Mouse (Mus musculus) cortical plate, adult 2 months (tissue): ENCODE results near the gene Olfr221. TPM values are rescaled to one million over a fixed set of nuclear protein-coding genes. Genes with fewer than 3 reads are reported as not detected.

Experiments
- H3K27ac ChIP-seq: fragments of 200-500 bp; 2 replicates; pipeline ENCODE4 v1.5.1; 2012; ENCODE audit warnings: low read length, control low read depth, inconsistent platforms; ENCODE audit not compliant: insufficient read depth
- H3K4me1 ChIP-seq: fragments of 200-500 bp; 2 replicates; pipeline ENCODE4 v1.6.1; 2011; ENCODE audit warnings: low read length; ENCODE audit not compliant: control insufficient read depth, insufficient read depth
- H3K4me3 ChIP-seq: fragments of 200-500 bp; 2 replicates; pipeline ENCODE4 v1.5.1; 2011; ENCODE audit warnings: mild to moderate bottlenecking, low read length, control low read depth; ENCODE audit not compliant: insufficient read depth
- CTCF ChIP-seq: fragments of 200-500 bp; IDR thresholded peaks from 2 replicates; pipeline ENCODE4 v1.5.1; 2011; ENCODE audit warnings: mild to moderate bottlenecking, control low read depth, low read length; ENCODE audit not compliant: insufficient read depth; ENCODE audit errors: extremely low read depth
- POLR2A ChIP-seq: fragments of 200-500 bp; IDR thresholded peaks from 2 replicates; pipeline ENCODE4 v1.6.1; 2011; ENCODE audit warnings: mild to moderate bottlenecking, low read length, control low read depth; ENCODE audit not compliant: insufficient read depth; ENCODE audit errors: extremely low read depth
- polyA plus RNA-seq: library from polyadenylated mRNA; depleted of rRNA; stranded (reverse); fragments of >200 nt; gene quantifications from 2 replicates; pipeline ENCODE4 v1.2.3, GENCODE M21; 2012

Olfr221 gene
- polyA plus RNA-seq, 1 experiment, result not detected

DNA sequence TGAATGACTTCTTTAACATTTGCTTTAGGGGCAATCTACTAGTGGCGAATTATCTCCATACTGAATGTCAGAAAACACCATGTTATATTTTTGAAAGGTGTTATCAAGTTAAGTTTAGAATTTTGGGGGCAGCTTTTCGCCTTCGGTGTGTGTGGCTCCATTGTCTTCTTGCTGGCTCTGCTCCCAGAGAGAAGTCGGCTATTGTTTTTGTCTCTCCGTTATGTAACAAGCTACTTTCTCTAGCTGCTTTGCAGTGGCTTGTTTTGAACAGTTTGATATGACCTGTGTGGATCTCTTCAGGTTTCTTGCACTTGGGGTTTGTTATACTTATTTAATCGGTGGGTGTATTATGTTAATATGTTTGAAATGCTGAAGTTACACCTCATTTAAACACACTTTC, 1.2 kb upstream of the Olfr221 start:
- H3K4me3 ChIP-seq, result no peak overlapping the region
- no peak overlapping the region for H3K27ac ChIP-seq
- no peaks in the 10 kb centered on the region for H3K4me1 ChIP-seq
- TF ChIP-seq POLR2A (no peak), CTCF (no peak)

DNA sequence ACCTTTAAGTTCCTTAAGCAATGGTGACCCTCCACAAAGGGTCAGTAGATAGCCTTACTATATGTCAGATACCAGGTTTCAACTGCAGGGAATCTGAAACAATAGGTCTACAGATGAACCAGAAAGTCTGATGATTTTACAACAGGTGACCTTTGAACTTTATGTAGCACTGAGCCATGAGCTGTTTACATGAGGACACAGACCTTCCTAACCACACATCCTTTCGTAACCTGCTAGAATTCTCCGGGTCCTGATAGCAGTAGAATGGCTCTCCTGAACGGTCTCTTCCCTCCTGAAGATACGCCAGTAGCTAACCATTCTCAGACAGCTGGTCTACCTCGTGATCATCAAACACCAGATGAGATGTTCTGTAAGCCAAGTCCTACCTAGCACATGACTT, 2.9 kb downstream of the Olfr221 start:
- H3K27ac ChIP-seq, result no peak overlapping the region
- H3K4me1 ChIP-seq, result no peaks in the 10 kb centered on the region
- no peak overlapping the region for H3K4me3 ChIP-seq
- no peak for TF ChIP-seq CTCF
- no peak for TF ChIP-seq POLR2A

DNA sequence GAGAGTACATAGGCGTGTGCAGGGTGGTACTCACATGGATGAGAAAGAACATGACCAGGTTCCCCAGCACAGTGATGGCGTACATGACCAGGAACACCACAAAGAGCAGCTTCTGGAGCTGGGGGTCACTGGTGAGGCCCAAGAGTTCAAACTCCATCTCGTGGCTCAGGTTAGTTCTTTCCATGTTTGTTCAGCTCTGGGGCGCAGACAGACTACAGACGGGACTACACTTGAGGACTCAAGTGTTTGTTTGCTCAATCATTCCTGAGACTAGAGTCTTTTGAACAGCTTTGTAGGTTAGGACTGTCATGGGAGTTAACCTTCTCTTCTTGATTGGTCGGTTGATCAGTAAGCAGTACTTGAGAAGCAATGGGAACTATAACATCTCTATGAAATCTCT, 6.3 kb downstream of the Olfr221 start:
- no peak overlapping the region for H3K4me3 ChIP-seq
- H3K4me1 ChIP-seq, result no peaks in the 10 kb centered on the region
- H3K27ac ChIP-seq, result no peak overlapping the region
- TF ChIP-seq CTCF, result no peak
- TF ChIP-seq POLR2A, result no peak

DNA sequence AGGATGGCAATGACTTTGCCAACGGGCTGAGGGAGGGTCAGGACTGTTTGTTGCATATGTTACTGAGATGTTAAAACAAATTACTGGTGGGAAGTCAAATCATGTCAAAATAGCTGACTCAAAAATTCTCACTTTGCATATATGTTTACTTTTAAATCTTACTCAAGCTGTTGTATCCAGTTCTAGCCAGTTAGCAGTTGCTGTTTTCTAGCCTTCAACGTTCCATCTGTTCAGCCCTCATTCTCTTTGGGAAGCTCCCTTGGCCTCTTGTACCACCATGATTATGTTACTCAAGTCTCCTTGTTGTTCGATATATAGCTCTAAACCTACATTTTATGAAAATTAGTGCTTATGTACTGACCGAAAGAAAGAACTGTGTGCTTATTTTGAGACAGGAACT, 15.9 kb downstream of the Olfr221 start:
- no peaks in the 10 kb centered on the region for H3K4me1 ChIP-seq
- no peak overlapping the region for H3K27ac ChIP-seq
- TF ChIP-seq POLR2A, result no peak
- TF ChIP-seq CTCF, result no peak
- no peak overlapping the region for H3K4me3 ChIP-seq

DNA sequence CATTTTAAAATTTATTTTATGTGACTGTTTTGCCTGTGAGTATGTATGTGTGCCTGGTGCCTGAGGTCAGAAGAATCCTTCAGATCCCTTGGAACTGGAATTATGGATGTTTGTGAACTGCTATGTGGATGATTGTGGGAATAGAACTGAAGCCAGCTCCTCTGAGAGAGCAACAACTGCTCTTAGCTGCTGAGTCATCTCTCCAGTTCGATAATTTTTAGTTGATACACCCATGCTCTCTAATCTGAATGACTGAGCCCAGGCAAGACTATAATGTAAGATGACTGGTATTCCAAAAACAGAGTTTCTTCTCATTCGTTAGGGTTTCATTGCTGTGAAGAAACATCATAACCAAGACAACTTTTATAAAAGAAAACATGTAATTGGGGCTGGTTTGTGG, 18.1 kb downstream of the Olfr221 start:
- TF ChIP-seq POLR2A, result no peak
- no peak for TF ChIP-seq CTCF
- peaks cover 2% of the 10 kb centered on the region; the same call in 1 of the 2 replicates for H3K4me1 ChIP-seq
- H3K4me3 ChIP-seq, result no peak overlapping the region
- no peak overlapping the region for H3K27ac ChIP-seq

DNA sequence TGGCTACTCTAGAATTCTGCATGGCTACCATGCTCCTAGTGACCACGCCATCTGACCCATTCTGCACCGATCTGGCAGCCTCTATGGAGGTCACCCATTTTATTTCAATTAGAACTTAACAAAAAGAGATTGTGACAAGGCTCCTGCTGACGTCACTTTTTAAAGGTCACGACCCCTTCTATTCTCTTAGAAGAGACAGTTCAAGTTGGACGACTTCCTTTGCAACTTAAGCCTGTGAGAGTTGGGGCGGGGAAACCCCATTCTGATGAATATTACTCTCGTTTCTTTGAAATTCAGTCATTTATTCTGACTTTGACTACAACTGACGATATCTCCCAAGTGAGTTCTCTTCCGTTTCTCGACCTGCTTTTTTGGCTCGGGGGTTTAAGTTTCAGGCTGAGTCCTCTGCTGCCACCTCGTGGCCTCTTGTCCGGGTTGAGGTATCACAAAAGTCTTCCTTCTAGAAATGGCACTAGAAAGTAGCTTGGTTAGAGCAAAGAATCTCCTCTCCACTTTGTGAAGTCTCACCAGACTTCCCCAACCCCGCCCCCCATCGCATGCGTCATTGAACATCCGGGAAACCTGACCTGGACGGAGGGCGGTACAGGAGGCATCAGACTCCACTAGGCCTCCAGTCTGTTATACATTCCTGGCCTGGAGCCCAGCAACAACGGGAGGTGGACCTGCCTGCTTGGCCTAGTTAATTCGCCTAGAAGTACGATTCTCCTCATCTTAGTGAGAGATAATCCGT, 19.4 kb downstream of the Olfr221 start:
- H3K4me1 ChIP-seq, result peaks cover 2% of the 10 kb centered on the region; the same call in 1 of the 2 replicates
- TF ChIP-seq POLR2A, result no peak
- peak; percentile 76 for TF ChIP-seq CTCF
- peak overlapping the region; percentile 1; the same call in 1 of the 2 replicates for H3K4me3 ChIP-seq
- H3K27ac ChIP-seq, result no peak overlapping the region

DNA sequence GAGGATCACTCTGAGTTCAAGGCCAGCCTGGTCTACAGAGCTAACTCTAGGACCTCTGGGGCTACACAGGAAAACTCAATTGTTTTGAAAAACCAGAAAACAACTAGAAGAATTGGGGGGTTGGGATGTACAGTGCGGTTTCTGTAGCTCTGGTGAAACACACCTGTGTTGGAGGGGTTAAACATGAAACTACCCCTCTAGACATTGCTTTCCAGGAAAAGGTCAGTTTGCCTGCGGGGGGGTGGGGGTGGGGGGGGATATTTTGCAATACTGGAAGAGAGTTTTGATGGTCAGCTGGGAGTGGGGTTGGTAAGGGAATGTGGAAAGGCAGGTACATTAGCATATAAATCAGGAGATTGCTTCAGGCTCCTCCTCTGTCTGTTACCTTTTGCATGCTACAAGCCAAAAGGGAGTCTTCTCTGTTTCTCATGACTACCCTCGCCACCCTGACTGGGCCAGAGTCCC, 20.0 kb downstream of the Olfr221 start:
- TF ChIP-seq POLR2A (no peak), CTCF (no peak)
- Histone ChIP-seq H3K4me1 (peaks cover 2% of the 10 kb centered on the region; the same call in 1 of the 2 replicates), H3K27ac (no peak overlapping the region), H3K4me3 (no peak overlapping the region)

DNA sequence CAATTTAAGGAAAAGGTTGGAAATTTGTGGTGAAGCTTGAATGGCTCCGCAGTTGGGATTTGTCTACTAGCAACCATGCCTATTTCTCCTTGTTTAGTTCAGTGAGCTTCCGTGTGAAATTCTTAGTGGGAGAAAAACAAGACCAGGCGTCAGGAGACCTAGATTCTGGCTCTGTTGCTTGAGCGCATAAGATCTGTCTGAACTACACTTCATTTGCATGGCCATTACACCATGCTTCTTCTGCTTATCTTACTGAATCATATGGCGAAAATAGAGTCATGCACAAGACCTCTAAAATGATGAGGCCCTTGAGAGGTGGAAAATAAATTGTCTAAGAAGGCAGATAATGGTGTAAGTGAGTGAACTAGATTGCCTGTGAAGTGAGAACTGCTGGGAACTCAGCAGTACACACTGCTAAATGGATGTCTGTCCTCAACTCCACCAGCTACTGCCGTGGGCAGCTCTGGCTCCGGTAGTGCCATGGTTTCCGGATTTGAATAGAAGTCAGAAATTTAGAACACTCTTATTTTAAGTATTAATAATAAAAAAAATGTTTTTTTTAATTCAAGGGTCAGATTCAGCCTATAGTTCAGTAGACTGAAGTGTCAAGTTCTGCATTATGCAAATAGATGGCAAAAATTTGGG, 20.6 kb downstream of the Olfr221 start:
- no peak overlapping the region for H3K27ac ChIP-seq
- H3K4me1 ChIP-seq, result peaks cover 2% of the 10 kb centered on the region; the same call in 1 of the 2 replicates
- TF ChIP-seq CTCF (no peak), POLR2A (no peak)
- no peak overlapping the region for H3K4me3 ChIP-seq

DNA sequence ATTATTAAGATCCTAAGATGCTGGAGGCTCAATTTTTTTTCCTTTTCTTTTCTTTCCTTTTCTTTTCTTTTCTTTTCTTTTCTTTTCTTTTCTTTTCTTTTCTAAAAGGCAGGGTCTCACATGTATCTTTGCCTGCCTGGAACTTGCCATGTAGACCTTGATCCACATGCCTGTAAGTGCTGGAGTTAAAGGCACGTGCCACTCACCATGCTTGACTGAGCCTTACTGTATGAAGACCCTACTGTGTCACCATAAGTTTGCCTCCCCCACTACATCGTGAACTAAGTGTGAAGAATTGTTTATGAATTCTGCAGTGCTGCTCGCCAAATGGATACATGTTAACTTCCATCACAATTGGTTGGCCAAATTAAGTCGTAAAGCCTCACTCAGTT, 21.1 kb downstream of the Olfr221 start:
- Histone ChIP-seq H3K4me1 (peaks cover 2% of the 10 kb centered on the region; the same call in 1 of the 2 replicates), H3K4me3 (no peak overlapping the region), H3K27ac (no peak overlapping the region)
- no peak for TF ChIP-seq CTCF
- no peak for TF ChIP-seq POLR2A
